Mouse (Mus musculus) T-helper 1 cell (primary cell): Measurements from ENCODE around the gene Tra2a.

ENCODE experiments used
- in situ Hi-C: fragments of 300-600 bp; cut with MboI, MseI; formaldehyde crosslinking; loops from one replicate; pipeline ENCODE4 v1.15.1; 2025; ENCODE audit warnings: high pct_unique_total_duplicates

The Tra2a gene

DNA sequence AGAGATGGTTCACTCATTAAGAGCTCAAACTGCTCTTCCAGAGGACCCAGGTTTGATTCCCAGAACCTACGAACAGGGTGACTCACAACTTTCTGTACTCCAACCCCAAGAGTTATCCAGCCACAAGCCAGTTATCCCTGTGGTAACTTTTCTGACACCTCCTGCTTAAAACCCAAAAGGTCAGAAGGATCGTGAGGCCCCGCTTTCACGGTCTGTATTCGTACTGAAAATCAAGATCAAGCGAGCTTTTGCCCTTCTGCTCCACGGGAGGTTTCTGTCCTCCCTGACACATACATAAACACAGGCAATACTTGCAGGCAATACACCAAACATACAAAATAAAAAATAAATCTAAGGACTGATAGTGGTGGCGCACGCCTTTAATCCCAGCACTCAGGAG, 27.5 kb downstream of the Tra2a start:
- in situ Hi-C loops: loop anchor here (5.0 kb wide), 1 partner anchor 166 kb away; no protein-coding TSS in a partner anchor

DNA sequence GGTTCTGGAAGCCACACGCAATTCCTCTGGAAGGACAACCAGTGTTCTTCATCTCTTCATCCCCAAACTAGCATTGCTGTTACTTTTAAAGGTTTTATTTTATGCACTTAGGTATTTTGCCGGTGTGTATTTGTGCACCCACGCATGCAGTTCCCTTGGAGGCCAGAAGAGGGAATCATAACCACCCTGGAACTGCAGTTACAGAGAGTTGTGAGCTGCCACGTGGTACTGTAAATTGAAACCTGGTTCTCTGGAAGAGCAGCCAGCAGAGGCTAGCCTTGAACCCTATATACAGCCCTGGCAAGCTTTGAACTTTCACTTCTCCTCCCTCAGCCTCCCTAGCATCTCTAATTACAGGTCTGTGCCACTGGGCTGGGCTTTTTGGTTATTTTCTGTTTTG, 30.5 kb downstream of the Tra2a start:
- in situ Hi-C loops: no loop called here

DNA sequence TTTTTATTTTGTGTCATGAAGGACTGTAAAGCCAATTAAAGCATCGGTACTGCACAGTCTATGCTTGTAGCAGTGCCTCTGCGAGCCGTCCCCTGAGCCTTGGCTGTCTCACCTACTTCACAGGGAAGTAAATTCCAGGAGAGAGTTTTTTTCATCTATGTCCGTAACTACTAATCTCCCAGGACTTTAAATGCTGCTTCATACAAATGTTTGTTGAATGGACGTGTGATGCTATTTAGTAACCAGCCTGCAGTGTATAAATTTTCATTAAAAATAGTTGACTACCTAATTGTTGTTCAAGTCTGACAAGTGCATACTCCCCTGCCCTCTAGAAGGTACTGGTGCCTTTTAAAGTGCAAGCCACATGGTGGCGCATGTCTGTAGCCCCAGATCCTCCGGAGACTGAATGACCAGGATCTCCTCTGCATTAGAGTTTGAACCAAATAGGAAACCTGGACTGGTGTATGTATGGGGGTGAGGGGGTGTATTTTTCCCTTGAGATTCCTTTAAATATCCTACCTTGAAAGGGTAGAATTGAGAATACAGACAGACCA, 35.6 kb downstream of the Tra2a start:
- in situ Hi-C loops: no loop called here

DNA sequence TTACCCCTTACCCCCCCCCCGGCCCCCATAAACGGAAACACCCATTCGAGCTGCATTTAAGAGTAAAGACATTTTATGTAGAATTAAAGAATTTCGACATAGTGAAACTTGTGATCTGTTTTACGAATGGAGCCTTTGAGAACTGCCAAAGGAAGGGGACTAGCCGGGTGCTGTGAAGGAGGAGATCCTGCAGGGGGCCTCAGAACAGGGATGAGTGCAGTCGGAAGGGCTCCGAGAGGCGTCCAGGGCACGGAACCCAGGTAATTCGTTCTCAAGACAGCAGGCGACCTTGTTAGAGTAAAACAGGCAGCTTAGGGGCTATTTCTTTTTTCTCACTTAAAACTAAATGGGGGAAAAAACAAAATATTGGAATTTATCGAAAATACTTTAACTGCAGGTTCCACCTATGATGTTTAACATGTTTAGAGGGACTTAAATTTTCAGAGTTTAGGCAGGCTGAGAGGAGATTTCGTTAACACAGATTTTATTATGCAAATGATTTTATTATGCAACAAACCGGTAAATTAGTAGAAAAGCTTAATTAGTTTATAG, 36.6 kb downstream of the Tra2a start:
- in situ Hi-C loops: no loop called here

DNA sequence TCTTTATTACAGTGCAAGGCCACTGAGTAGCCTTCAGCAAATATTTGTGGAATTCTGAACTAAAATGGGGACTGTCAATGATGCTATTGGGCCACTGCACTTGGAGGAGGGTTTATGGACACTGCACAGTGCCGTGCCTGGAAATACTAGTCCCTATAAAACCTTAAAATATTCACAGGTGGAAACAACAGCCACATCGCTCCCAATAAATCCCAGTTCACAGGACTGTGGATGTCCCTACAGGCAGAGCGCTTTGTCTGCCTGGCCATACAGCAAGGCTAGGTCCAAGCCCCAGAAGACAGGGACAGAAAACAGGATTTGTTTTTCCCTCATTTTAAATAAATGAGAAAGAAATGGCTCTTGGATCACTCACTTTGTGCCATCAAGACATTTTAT, 38.1 kb downstream of the Tra2a start:
- in situ Hi-C loops: no loop called here

DNA sequence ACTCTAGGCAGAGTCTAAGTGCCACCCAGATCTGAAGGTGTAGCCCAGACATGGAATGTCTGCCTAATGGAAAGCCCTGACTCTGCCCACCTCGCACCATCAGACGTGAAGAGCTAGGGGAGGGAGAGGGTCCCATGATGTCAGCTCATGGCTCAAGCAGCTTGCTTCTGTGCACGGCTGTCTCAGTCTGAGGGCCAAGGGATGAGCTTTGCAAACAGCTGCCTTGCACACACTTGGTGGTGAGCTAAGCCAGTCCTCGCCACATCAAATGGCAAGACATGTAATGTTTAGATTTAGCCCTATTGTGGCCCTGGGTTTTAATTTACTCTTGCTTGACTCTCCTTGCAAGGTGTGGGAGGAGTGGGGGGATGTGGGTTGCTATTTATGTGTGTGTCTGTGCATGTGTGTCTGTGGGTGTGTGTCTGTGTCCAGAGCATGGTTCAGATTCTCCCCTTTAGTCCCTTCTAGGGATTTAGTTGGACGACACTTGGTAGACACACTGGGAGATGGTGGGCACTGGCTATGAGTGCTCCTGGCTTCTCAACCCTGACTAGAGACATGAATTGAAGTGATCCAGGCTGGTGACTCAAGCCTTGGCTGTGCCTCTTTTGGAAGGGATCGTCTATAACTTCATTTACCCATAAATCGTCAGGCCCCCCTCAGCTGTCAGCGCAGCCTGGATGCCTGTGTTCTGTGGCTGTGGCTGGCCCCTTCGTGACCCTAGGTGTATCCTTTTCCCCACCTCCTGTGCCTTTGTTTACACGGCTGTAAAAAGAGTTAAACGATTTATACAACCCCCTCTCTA, 38.7 kb downstream of the Tra2a start:
- in situ Hi-C loops: loop anchor here (25.0 kb wide), 2 partner anchors 1463 to 1563 kb away; no protein-coding TSS in a partner anchor

DNA sequence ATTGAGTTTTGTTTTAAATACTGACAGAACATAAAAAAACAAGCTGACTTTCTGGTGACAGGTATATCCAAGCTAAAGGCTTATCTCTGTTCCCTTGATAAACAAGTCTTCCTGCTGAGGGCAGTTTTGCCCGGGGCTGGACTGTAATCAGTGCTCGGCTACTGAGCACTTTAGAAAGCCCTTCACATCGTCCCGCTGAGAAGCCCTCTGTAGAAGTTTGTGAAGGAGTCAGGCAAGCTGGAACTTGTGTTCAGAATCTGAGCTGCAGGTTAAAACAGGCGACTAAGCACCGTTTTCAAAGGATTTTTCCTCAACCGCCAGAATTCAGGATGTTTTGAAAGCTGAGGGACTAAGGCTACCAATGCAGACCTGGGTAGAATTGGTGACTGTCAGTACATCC, 41.9 kb downstream of the Tra2a start:
- in situ Hi-C loops: loop anchor here (25.0 kb wide), 2 partner anchors 1460 to 1560 kb away; no protein-coding TSS in a partner anchor

DNA sequence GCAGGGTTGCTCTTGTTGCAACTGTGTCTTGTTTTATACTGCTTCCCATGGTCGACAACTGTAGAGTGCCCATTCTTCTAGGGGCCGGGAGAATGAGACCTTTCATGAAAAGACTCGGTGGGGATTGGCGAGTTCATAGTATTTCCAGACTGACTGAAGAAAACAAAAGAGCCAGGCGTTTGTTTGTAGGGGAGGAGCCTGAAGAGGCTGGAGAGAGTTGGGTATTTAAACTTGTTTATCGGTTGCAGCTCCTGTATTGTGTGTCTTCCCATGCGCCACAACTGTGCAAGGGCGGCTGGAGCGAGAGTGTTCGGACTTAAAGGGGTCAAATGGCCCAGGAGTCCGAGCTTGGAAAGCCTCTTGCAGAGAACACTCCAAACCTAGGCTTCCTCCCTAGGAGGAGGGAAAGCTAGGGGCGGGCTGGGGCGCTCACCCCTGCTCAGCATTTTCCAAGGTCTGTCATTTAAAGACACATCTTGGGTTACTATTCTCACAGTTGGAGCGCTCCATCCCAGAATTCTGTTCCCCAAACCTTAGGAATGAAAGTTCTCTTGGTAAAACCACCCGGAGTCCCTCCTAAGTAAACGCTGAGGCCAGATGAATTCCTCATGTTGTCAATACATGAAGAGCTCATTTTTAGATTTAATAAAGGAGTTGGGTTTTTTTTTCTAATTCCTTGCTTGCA, 43.8 kb downstream of the Tra2a start:
- in situ Hi-C loops: loop anchor here (25.0 kb wide), 2 partner anchors 1458 to 1558 kb away; no protein-coding TSS in a partner anchor

DNA sequence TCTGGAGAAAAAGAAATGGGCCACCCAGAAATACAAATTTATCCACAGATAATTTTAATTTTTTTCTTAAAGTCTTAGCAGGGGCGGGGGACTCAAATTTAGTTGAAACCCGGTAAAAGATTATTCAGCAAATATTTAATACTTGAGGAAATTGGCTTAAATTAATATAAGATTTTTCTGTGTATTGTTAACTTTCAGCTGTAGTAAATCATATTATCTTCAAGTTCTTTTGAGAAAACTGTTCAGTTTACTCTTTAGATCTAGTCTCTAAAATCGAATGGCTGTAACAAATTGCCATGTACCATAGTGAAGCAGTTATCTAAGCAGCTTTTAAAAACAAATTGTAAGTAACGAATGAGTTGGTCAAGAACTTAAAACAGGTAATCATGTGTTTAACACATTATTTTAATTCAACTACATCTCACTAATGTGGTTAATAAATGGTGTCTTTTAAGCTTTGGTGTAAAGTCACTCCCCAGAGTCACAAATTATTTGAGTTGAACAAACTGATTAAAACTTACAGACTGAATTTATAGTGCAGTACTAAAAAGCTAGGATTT, 44.8 kb downstream of the Tra2a start:
- in situ Hi-C loops: loop anchor here (25.0 kb wide), 2 partner anchors 1457 to 1557 kb away; no protein-coding TSS in a partner anchor

DNA sequence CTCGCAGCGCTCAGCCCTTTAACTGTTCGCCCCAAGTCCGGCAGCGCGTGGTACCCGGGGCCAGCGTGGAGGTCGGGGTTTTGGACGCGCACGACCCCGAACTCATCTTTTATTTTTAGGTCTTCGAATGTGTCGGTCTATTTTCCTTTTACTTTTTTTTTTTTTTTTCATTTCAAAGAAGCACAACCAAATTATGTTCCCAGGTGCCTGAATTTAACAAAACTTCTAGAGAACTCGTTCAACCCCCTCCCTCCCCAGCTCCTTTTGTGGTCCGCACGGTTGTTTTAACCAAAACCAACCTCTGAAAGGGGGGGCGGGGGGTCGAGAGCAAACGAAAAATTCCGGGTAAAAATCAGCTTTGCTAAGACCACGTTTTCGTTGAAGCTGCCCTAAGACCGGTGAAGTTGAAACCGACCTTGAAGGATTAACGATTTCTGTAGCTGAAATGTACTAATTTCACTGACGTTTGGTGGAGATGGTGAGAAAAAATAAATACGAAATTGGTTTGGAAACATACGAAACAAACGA, 45.5 kb downstream of the Tra2a start:
- in situ Hi-C loops: loop anchor here (25.0 kb wide), 2 partner anchors 1456 to 1556 kb away; no protein-coding TSS in a partner anchor

DNA sequence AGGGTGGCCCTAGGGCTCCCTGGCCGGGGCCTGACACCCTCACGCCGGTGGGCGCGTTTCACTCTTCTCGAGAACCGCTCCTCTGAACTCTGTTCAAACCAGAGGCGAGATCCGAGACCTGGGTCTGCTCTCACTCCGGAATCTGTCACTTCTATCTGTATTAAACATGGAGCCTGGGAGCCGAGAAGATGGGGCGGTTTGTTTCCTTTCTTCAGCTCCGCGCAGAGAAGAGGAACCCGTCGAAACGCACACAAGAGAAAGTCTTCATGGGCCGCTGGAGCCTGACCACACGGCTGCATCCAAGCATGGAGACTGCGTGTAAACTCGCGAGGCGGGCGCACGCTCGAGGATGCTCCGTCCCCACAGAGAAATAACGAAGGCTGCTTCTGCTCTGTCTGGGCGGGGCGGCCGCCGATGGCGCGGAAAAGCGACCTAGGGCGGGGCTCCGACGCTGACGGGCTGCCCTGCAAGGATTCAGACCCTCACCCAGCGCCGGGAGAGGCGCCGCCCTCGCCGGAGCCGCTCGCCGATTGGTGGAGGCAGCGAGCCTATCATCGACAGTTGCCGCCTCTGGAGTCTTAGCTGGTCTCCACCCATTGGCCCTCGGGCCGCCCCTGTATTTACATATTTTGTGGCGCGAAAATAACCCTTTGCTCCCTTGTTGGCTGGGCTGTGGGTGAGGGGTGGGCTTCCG, 46.1 kb downstream of the Tra2a start:
- in situ Hi-C loops: loop anchor here (25.0 kb wide), 2 partner anchors 1455 to 1555 kb away; no protein-coding TSS in a partner anchor

DNA sequence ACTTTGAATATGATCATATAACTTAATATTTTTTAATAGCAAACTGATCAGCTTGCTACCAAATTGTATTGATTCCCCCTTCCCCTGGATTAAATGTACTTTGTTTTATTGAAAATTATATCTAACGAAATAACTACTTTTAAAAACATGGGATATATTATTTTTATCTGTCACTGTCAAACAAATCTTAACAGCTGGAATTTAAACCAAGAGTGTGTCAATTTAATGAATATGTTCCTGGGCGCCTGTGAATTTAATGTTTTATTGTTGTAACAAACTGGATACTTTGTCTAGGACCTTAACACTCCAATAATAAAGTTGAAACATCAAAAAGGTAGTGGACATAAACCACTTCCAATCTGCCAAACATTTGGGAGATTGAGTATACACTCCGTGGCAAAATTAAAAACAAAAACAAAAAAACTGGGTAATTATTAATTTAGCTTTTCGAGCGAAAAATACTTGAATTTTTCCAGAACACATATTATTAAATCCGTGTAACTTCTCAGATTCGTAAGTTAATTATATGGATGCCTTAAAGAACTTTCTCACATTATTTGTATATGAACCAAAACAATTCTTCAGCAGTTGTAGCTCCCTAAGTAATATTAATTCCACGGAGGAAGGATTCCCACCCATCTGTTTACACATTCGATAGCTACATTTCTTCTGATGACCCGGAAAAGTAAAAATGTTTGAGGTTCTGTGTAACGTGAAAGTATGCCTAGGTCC, 46.9 kb downstream of the Tra2a start:
- in situ Hi-C loops: loop anchor here (25.0 kb wide), 2 partner anchors 1455 to 1555 kb away; no protein-coding TSS in a partner anchor

DNA sequence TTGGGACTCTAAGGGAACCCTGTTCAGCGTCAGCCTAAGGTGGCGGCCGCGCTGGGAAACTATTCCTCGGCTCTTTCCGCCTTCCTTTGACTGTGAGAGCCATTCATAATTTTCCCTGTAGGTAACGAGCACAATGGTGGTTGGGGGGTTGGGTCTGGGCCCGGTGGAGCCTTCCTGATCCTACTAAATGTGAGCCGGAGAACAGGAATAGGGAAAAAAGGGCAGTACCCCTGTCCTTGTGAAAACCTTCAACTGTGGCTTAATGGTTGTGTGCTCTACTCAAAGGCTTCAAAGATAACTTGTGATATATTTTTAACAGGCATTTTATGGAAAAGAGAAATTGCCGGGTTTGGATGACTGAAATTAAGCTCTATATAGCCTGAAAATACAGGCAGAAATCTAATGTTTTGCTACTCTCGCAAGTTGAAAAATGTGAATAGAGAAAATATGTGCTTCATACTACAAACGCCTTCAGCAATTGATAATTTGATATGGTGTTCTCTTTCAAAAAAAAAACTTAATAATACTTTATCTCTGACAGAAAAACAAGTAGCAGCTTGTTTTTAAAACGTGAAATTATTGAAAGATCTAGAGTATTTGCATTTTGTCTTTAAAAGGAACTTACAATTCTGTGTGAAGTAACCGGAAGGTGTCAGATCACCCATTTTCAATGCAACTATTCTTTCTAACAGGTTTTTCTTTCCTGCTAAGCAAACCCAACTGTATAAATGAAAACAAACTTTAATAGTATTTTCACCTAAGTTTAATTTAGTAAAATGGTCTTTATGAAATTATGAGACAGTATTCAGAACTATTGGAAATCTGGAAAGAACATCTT, 47.9 kb downstream of the Tra2a start:
- in situ Hi-C loops: loop anchor here (25.0 kb wide), 2 partner anchors 1454 to 1554 kb away; no protein-coding TSS in a partner anchor

DNA sequence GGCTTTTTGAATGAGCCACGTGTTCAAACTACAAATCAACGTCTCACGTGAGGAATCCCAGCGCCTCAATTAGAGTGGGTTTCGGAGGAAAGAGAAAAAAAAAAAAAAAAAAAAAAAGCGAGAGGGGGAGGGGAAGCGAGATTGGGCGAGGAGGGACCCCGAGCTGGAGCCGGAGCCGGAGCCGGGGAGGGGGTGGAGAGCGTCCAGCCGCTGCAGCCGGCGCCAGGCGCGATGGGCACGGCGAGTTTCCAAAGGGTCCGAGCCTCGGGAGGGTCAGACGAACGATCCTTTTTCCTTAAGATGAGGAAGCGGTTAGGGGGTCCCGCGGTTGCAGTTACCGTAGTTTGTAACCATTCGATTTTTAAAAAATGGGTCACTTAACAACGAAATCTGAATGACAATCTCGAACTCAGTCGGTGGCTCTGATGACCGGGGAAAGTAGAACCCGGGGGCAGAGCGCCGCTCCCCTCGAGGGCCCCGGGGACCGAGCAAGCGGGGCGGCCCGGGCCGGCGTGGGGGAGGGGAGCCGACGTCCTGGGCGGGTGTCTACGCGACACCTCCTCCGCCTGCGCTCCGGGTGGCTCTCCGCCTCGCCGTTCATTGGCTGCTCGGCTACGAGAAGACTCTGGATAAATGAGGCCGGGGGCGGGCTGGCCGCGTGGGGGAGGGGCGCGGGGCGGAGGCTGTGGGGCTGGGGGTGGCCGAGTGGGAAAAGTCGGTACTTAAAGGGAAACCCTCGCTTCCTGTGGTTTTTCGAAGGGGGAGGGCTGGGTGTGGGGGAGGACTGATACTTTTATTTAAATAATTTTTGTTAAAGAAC, 48.7 kb downstream of the Tra2a start, which contains the start of gene Igf2bp3:
Gene Igf2bp3 (minus strand): TSS at position 30 of the 820 bp plus-strand sequence.
- in situ Hi-C loops: loop anchor here (25.0 kb wide), 2 partner anchors 1453 to 1553 kb away; no protein-coding TSS in a partner anchor

DNA sequence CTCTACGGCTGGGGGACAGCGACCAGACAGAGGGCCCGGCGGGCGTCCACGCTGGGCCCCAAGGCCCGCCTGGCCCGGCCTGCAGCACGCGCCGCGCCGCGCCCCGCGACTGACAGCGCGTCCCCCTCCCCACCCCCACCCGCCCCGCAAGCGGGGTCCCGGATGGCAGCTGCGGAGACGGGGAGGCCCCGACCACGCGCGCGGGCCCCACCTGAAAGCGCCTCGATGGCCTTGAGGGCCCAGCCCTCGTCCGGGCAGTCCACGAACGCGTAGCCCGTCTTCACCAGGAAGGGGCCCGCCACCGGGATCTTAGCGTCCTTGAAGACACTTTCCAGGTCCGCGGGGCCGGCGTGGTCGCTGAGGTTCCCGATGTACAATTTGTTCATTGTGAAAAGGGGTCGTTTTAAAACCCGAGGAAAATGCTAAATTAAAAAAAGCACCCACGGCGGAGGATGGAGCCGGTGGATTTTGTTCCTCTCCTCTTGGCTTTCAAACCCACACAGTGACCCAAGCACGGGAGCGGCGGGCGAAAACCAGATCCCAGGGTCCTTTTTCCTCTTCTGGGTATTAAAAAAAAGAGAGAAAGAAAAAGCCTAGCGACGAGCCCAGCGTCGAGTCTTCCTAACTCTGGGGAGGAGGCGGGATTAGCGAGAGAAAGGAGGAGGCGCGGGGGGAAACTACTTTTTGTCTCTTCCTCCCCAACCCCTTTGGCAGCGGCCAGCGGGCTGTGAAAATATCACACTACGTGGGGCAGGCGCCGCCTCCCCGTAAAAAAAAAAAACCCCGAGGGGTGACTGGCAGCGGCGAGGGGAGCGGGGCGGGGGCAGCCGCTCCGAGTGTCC, 49.5 kb downstream of the Tra2a start:
- in situ Hi-C loops: loop anchor here (25.0 kb wide), 2 partner anchors 1452 to 1552 kb away; no protein-coding TSS in a partner anchor

DNA sequence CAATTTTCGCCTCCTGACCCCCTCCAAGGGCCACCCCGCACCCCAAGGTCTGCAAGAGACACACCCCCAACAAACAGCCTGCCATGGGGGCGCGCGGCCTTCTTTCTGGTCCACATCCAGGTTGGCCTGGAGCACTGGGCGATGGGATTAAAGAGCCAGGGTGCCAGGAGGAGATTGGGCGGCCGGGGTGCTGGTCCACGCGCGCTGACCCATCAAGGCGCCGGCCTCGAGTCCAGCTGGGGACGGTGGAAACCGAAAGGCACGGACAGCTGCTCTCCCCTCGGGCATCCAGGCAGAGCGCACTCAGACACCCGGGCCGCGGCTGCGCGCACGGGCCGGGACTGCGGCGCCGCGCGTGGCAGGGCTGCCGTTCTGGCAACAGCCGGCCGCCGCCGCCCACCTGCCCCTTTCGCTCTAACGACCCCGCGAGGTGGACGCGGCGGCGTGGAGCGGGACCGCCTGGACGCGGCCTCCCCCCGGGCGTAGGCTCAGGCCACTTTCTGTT, 50.2 kb downstream of the Tra2a start:
- in situ Hi-C loops: loop anchor here (25.0 kb wide), 2 partner anchors 1451 to 1551 kb away; no protein-coding TSS in a partner anchor
